Mouse (Mus musculus) layer of hippocampus, adult 2 months (tissue): ENCODE measurements at regions not wholly inside any gene's neighbourhood (a gene's known extent, or its start where the extent isn't known, plus 50 kb on each side); places are given as distances from the start of the nearest gene placed in this dataset.

ENCODE experiments used
- DNase-seq, 2 experiments: peaks; one replicate each; pipeline ENCODE4 v3.0.0; 2022; ENCODE audit warnings: low spot score in 2 of 2
- H3K27ac ChIP-seq: fragments of 200-600 bp; 2 replicates; pipeline ENCODE4 v1.8.1; 2022
- H3K4me3 ChIP-seq: fragments of 200-600 bp; 2 replicates; pipeline ENCODE4 v1.8.1; 2022; ENCODE audit warnings: mild to moderate bottlenecking
- CTCF ChIP-seq: fragments of 200-600 bp; conservative IDR thresholded peaks from 2 replicates; pipeline ENCODE4 v1.8.1; 2022; ENCODE audit warnings: antibody characterized with exemption, mild to moderate bottlenecking, moderate library complexity

DNA sequence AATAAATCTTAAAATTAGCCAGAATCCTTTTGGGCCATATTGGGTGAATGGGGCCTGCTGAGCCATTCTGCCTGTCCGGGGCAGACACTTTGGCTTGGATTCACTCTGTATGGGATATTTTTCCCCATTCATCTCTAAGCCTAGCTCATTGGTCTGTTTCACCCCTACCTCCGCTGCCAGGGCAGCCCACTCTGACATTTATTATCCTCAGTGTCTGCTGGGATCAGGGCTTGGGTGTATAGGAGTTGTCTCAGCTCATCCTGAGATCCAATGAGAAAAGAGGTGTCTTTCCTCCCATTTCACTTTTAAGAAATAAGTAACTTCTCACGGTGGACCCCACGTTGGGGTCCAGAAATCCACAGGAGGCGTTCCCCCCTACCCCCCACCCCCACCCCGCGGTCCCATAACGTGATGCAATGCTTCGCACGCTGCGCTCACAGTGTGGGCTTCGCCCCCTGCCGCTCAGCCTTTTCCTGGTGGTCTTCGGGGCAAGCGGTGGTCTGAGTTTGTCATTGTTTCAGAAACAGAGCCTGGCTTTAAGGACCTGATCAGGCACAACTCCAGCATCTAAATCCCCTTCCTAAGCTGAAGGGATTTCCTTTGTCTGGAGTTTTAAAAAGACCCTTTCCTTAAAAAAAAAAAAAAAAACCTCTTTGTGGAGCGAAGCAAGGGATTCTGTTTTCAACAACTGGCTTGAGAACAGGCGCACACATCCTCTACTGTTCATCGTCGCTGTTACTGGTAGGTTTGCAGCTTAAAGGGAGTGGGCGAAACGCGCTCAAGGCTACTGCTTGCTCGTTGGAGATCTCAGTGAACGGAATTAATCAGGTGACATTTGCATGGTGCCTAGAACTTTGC, 61.5 kb upstream of the Cpsf6 start:
- DNase-seq: no peak
- Histone ChIP-seq H3K4me3 (no peak overlapping the region), H3K27ac (no peak overlapping the region)
- no peak for TF ChIP-seq CTCF

GRCm38 (mm10) chr10:117440225-117440976, 60.6 kb upstream of the Cpsf6 start:
- DNase-seq: no peak
- no peak overlapping the region for H3K27ac ChIP-seq
- H3K4me3 ChIP-seq: no peak overlapping the region
- no peak for TF ChIP-seq CTCF

GRCm38 (mm10) chr10:117439206-117440110, 59.6 kb upstream of the Cpsf6 start:
- Histone ChIP-seq H3K27ac (no peak overlapping the region), H3K4me3 (no peak overlapping the region)
- DNase-seq: no peak
- peak; percentile 39 for TF ChIP-seq CTCF

DNA sequence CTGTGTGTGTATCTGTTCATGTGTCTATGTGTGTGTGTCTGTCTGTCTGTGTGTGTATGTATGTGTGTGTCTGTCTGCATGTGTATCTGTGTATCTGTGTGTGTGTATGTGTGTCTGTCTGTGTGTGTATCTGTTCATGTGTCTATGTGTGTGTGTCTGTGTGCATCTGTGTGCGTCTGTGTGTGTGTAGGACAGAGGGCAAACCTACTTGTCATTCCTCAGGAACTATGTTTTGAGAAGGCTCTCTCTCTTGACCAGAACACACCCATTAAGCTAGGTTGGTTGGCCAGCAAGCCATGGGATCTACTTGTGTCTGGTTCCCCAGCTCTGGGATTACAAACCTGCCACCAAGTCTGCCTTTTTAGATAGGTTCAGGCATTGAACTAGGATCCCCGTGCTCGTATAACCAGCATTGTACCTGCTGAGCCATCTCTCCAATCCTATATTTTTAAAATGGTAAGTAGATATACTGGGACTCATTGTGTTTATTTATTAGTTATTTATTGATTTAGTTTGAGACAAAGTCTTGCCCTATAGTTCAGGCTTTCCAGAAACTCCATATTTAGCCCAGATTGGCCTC, 58.9 kb upstream of the Cpsf6 start:
- H3K27ac ChIP-seq: no peak overlapping the region
- no peak for DNase-seq
- no peak overlapping the region for H3K4me3 ChIP-seq
- no peak for TF ChIP-seq CTCF

DNA sequence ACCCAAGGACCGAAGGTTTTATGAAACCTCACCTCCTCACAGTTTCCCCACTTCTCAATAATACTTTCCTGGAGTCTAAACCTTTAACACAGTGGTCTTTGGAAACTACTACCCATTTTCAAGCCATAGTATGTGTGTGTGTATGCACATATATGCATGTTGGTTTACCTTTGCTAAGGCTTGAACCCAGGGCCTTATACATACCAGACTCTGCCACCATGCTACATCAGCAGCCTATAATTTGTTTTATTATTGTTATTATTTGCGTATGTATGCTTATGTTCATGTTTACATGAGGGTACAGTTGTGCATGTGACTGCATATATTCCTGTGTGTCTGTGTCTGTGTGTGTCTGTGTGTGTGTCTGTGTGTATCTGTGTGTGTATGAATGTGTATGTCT, 58.2 kb upstream of the Cpsf6 start:
- Histone ChIP-seq H3K27ac (no peak overlapping the region), H3K4me3 (no peak overlapping the region)
- TF ChIP-seq CTCF: no peak
- no peak for DNase-seq

- Histone ChIP-seq H3K27ac (peak overlapping the region; percentile 24; the same call in 1 of the 2 replicates), H3K4me3 (no peak overlapping the region)
- peak in 1 of 2 experiments; percentile 47 for DNase-seq
- TF ChIP-seq CTCF: peak; percentile 76
These were observed 57.3 kb upstream of the Cpsf6 start for GRCm38 (mm10) chr10:117436875-117437715.

GRCm38 (mm10) chr10:117436308-117436874, 56.6 kb upstream of the Cpsf6 start:
- H3K4me3 ChIP-seq: no peak overlapping the region
- no peak overlapping the region for H3K27ac ChIP-seq
- DNase-seq: no peak
- TF ChIP-seq CTCF: no peak

DNA sequence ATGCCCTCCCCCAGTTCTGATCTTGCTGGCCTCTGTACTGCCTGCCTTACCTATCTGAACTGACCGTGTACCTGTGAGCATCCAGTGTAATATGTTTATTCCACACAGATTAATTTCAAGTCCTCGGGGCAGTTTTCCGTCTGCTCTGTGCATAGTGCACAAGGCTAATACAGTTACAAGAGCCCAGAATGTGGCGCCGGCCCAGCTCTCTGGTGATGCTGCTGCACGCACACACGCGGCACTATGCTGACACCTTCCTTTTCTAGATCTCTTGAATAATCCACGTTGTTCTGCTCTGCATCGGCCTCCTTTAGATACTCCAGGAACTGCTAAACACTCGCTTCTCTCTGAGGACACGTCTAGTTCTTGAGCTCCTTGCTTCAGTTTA, 55.9 kb upstream of the Cpsf6 start:
- DNase-seq: no peak
- peak overlapping the region; percentile 48; the same call in 1 of the 2 replicates for H3K4me3 ChIP-seq
- peak; percentile 0; the same call in 1 of the 2 replicates for TF ChIP-seq CTCF
- H3K27ac ChIP-seq: no peak overlapping the region

- H3K27ac ChIP-seq: peak overlapping the region; percentile 86
- DNase-seq: peak; percentile 80 to 92
- TF ChIP-seq CTCF: peak; percentile 97
- H3K4me3 ChIP-seq: peak overlapping the region; percentile 48
These were observed 55.3 kb upstream of the Cpsf6 start for GRCm38 (mm10) chr10:117434871-117435733.

GRCm38 (mm10) chr10:117434293-117434842, 54.6 kb upstream of the Cpsf6 start:
- no peak for TF ChIP-seq CTCF
- no peak for DNase-seq
- no peak overlapping the region for H3K4me3 ChIP-seq
- H3K27ac ChIP-seq: peak overlapping the region; percentile 86
